Mouse (Mus musculus): ENCODE results near the gene Vps13a.

Vps13a gene

GRCm38 (mm10) chr19:16755854-16756253 lies 24.9 kb downstream of the Vps13a start:
- no peak for DNase-seq

DNA sequence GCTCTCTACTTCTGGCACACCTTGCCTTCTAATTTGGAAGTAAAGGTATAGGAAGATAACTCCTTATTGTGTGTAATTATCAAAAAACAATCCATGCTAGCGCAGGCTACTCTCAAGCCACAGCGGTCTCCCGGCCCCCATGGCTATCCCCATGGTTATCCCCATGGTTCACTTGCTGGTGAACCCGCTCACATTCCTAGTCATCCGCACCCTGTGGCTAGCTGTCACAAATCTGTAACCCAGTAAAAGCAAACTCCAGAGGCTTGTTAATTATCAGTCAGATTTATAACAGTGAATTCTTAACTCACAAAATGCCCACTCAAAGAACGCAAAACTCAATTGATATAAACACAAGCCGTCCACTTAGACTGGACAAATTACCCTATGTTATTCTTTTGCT lies 25.5 kb downstream of the Vps13a start:
- no peak for DNase-seq

DNA sequence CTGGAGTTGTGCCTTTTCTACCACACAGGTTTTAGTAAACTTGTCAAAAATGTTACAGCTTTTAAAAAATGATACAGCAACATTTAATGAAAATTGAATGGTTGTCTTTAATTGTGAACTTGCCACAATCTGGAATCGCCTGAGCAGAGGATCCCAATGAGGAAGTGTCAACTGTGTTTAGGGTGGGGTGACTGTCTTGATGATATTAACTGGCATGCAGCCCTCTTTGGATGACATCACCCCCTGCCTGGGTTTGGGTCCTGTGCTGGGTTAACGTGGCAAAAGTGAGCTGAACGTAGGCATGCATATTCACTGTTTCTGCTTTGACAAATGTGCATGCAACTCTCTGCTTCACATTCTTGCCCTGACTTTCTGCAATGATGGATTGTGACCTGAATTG lies 27.6 kb downstream of the Vps13a start:
- no peak for DNase-seq

DNA sequence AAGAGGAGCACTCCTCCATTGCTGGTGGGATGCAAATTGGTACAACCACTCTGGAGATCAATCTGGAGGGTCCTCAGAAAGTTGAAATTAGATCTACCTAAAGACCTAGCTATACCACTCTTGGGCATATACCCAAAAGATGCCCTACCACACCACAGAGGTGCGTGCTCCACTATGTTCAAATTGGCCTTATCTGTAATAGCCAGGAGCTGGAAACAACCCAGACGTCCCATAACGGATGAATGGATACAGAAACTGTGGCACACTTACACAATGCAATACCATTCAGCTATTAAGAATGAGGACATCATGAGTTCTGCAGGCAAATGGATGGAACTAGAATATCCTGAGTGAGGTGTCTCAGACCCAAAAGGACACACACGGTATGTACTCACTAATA lies 43.9 kb downstream of the Vps13a start:
- DNase-seq = no peak

DNA sequence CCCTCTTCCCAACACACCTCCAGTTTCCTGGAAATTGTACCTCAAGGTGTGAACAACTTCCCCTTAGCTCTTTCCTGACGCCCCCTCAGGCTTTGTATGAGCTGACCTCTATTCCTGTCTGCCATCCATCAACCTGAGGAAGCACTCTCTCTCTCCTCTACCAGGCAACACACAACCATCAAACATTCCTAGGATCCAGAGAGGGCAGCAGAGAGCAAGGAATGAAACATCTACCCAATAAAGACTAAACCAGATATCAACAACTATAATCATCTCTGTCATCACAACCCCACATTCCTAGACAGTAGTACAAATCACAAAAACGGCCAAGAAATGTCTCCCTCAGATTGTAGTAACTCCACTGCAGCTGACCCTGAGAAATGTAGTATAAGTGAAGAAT lies 52.0 kb downstream of the Vps13a start:
- DNase-seq = no peak

- no peak for DNase-seq
Measured at GRCm38 (mm10) chr19:16715249-16715648, 65.5 kb downstream of the Vps13a start.

DNA sequence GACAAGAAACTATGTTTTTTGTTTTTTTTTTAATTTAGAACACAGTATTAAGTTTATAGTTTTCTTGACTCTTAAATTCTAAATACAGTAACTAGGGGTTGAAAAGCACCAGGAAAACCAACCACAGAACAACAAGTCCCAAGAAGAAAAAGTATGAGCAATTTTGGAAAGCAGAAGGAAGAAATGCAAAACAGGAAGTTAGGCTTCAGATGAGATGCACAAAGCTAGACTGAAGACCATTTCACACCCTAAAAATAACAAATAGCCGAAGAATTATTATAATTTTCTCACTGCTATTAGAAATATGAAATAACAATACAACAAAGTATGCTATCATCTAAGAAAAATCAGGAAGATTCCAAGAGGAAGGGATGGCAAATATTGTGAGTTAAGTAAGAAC lies 78.9 kb downstream of the Vps13a start:
- no peak for DNase-seq

GRCm38 (mm10) chr19:16684922-16685321 lies 95.8 kb downstream of the Vps13a start:
- DNase-seq = no peak

GRCm38 (mm10) chr19:16684210-16684609 lies 96.5 kb downstream of the Vps13a start:
- no peak for DNase-seq

- peak; percentile 5 for DNase-seq
Measured at GRCm38 (mm10) chr19:16625610-16626395, 154.9 kb downstream of the Vps13a start.

- DNase-seq = no peak
Measured at GRCm38 (mm10) chr19:16624994-16625393, 155.7 kb downstream of the Vps13a start.

- no peak for DNase-seq
Measured at GRCm38 (mm10) chr19:16623154-16623553, 157.6 kb downstream of the Vps13a start.

- no peak for DNase-seq
Measured at GRCm38 (mm10) chr19:16607634-16608033, 173.1 kb downstream of the Vps13a start.

- no peak for DNase-seq
Measured at GRCm38 (mm10) chr19:16602026-16602425, 178.7 kb downstream of the Vps13a start.

DNA sequence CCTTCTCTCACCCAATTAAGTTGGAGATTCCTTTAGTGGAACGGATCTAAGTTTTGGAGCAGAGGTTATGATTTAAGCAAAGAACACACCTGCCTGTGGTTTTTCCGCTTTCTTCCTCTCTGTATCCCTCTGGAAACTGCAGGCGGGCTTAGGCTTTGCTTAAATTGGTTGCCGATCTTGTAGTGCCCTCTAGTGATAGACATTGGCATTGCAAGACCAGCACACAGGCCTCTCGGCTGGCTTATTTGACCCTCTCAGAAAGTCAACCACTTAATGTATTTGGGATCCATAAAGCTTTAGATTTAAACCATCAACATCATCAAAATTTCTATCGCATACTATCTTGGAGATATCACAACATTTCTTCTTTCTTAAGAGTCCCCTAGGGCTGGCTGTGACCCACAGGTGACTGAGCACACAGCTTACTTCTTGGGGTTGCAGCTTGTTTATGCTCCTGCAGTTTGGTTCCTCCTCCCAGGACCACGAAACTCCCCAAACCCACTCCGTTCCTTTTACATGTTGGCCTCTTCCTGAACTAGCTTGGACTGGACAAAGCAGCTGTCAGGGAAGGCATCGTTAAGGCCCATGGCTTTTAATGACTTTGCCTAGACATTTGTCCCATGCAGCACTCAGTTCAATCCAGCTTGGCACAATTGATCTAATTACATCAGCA lies 181.3 kb downstream of the Vps13a start:
- DNase-seq = peak; percentile 88

- DNase-seq = peak; percentile 68
Measured at GRCm38 (mm10) chr19:16598653-16599297, 182.0 kb downstream of the Vps13a start.

- DNase-seq = no peak
Measured at GRCm38 (mm10) chr19:16597216-16597615, 183.5 kb downstream of the Vps13a start.

- DNase-seq = no peak
Measured at GRCm38 (mm10) chr19:16593975-16594317, 186.8 kb downstream of the Vps13a start.

GRCm38 (mm10) chr19:16593256-16593974 lies 187.3 kb downstream of the Vps13a start:
- DNase-seq = peak; percentile 27

DNA sequence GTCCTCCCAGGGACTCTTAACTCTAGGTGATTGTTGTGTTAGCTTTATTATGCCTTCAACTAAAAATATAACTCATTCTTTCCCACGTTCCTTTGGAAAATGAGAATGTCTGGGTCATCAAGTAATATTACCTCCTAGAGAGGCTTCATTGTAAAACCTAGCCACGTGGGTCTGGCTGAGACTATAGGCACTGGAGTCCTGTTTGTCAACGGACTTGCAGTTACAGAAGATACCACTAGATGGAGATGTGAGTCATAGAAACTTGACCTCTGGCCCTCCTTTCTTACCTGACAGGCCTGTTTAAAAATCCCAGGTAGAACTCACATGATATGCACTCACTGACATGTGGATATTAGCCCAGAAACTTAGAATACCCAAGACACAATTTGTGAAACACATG lies 195.4 kb downstream of the Vps13a start:
- DNase-seq = peak; percentile 35

- no peak for DNase-seq
Measured at GRCm38 (mm10) chr19:16584546-16584945, 196.2 kb downstream of the Vps13a start.

DNA sequence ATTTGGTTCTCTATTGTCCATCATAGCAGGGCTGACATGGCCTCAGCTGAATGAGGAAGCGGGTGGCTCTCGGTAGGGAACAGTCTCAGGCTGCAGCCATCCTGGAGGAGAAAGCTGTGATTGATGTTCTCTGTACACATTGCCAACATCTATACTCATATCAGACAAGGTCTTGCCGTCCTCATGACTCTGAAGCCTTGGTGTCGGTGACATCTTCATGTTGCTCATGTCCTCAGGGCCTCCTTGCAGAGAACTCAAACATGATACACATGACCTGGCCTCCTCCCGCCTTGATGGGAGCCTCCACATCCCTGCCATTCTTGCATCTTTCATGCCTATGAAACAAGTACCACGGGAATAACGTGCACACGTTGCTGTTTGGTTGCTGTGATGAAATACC lies 200.2 kb downstream of the Vps13a start:
- DNase-seq = no peak

- no peak for DNase-seq
Measured at GRCm38 (mm10) chr19:16579656-16580260, 201.0 kb downstream of the Vps13a start.

Measured in lung, postnatal 10 days (tissue).